Mouse (Mus musculus) heart, embryonic 13.5 days (tissue): ENCODE measurements around the gene Lclat1. TPM values are rescaled to one million over a fixed set of nuclear protein-coding genes. Genes with fewer than 3 reads are reported as not detected.
"Not testable (repeated sequence)": the region's sequence is repeated elsewhere in the genome, so short reads cannot be mapped to it uniquely, and the experiment has no call there.

Source experiments
- ATAC-seq: fragments of 200-750 bp; cut with Nextera tagmentation; 2 replicates; pipeline ENCODE4 v1.8.0; 2017; ENCODE audit warnings: moderate TSS enrichment; ENCODE audit not compliant: insufficient number of reproducible peaks, low FRiP score, low TSS enrichment; ENCODE audit errors: extremely low read depth
- H3K27ac ChIP-seq: fragments of 300-500 bp; sonication (generic); replicated peaks from 2 replicates; pipeline ENCODE4 v1.5.1; 2015; ENCODE audit warnings: moderate library complexity, mild to moderate bottlenecking, inconsistent platforms
- H3K27me3 ChIP-seq: fragments of 300-500 bp; sonication (generic); replicated peaks from 2 replicates; pipeline ENCODE4 v1.6.1; 2015; ENCODE audit warnings: mild to moderate bottlenecking, inconsistent platforms
- H3K36me3 ChIP-seq: fragments of 300-500 bp; sonication (generic); 2 replicates; pipeline ENCODE4 v1.6.1; 2015; ENCODE audit warnings: mild to moderate bottlenecking, inconsistent platforms
- H3K4me1 ChIP-seq: fragments of 300-500 bp; sonication (generic); 2 replicates; pipeline ENCODE4 v1.6.1; 2015; ENCODE audit warnings: inconsistent platforms
- H3K4me2 ChIP-seq: fragments of 300-500 bp; sonication (generic); 2 replicates; pipeline ENCODE4 v1.6.1; 2015; ENCODE audit warnings: inconsistent platforms, mild to moderate bottlenecking, moderate library complexity
- H3K4me3 ChIP-seq: fragments of 300-500 bp; sonication (generic); 2 replicates; pipeline ENCODE4 v1.5.1; 2015; ENCODE audit warnings: moderate library complexity, mild to moderate bottlenecking, inconsistent platforms
- H3K9ac ChIP-seq: fragments of 300-500 bp; sonication (generic); 2 replicates; pipeline ENCODE4 v1.6.1; 2015; ENCODE audit warnings: inconsistent platforms, mild to moderate bottlenecking, moderate library complexity
- H3K9me3 ChIP-seq: fragments of 300-500 bp; sonication (generic); 2 replicates; pipeline ENCODE4 v1.6.1; 2016; ENCODE audit warnings: inconsistent platforms
- WGBS: fragments of 180-500 bp; shearing (Covaris S2); methylation state at CpG from one replicate; pipeline ENCODE4 v1.1.7; 2015; ENCODE audit warnings: mixed read lengths; 5-methylcytosine and 5-hydroxymethylcytosine counted together
- polyA plus RNA-seq: library from polyadenylated mRNA; unstranded; fragments of >200 nt; fragmentation: Nextera tagmentation; extraction: Ambion mirVana; gene quantifications from 2 replicates; pipeline ENCODE4 v1.2.1, GENCODE M21; 2015

Lclat1 gene
- polyA plus RNA-seq, 1 experiment from 2014 or later, result 32.8 TPM

DNA sequence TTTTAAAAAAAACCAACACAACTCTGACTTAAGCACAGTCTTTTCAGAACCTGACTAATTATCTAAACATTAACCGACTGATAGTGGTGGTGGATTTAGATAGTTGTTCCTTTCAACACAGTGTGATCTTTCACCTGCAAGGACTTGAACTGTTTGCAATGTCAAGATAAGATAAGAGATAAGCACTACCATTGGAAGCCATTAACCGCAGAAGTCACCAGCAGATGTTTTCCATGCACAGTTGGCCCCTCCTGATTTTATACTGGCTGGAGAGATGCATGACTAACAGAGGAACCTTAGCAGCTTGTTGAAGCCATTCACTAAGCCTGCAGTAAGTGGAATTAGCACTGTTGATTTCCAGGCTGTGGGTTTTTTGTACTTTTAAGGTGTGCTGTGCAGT, 34.7 kb downstream of the Lclat1 start:
- peak overlapping the region; percentile 53 for H3K27ac ChIP-seq
- 3% methylated on average over 2 of the region's 2 CpGs for WGBS
- peaks cover 10% of the 10 kb centered on the region for H3K4me1 ChIP-seq
- H3K9ac ChIP-seq, result no peak overlapping the region
- no peak for ATAC-seq
- H3K4me3 ChIP-seq, result no peak overlapping the region
- H3K36me3 ChIP-seq, result 0 out of 2 replicates have a peak, but pooled peaks cover 3% of the 10 kb centered on the region
- H3K4me2 ChIP-seq, result no peak overlapping the region
- H3K27me3 ChIP-seq, result no peaks in the 10 kb centered on the region
- no peaks in the 10 kb centered on the region for H3K9me3 ChIP-seq

DNA sequence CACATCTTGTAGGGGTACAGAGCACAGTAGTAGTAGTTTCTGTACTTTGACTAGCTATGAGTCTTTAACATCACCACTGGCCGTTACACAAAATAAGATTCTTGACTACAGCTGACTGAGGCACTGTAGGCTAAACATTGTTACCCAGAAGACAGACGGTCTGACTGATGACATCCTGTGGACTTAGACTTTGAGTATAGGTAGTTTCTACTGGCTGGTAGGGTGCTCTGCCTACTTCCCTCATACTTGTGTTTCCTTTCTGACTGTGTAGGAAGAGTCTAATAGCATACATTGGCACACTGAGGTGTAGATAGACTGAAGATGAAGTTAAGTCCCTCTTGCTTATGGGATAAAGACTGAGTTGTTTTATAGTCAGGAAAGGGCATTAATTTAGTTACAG, 37.6 kb downstream of the Lclat1 start:
- WGBS, result 80% methylated on average over 2 of the region's 2 CpGs
- Histone ChIP-seq H3K36me3 (0 out of 2 replicates have a peak, but pooled peaks cover 3% of the 10 kb centered on the region), H3K4me3 (no peak overlapping the region), H3K9me3 (no peaks in the 10 kb centered on the region), H3K4me1 (peaks cover 18% of the 10 kb centered on the region), H3K27ac (no peak overlapping the region), H3K9ac (no peak overlapping the region), H3K4me2 (no peak overlapping the region), H3K27me3 (no peaks in the 10 kb centered on the region)
- ATAC-seq, result no peak

DNA sequence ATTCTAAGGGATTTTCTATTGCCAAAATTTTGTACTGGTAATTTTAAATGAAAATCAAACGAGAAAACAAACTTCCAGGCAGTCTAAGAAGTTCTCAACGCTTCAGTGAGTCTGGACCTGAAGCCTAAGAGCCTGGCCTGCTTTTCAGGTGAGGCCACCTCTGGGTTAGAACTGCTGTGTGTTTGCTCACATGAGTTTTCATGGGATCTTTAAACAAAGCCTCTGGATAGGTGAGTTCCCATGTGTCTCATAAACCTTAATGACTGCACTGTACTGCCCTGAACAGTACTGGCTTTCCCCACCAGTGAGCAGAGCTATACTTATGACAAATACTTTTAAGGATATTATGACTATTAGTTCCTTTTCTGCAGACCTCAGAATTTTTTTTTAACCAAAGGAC, 40.8 kb downstream of the Lclat1 start:
- no peak overlapping the region for H3K27ac ChIP-seq
- 74% methylated on average over 2 of the region's 2 CpGs for WGBS

DNA sequence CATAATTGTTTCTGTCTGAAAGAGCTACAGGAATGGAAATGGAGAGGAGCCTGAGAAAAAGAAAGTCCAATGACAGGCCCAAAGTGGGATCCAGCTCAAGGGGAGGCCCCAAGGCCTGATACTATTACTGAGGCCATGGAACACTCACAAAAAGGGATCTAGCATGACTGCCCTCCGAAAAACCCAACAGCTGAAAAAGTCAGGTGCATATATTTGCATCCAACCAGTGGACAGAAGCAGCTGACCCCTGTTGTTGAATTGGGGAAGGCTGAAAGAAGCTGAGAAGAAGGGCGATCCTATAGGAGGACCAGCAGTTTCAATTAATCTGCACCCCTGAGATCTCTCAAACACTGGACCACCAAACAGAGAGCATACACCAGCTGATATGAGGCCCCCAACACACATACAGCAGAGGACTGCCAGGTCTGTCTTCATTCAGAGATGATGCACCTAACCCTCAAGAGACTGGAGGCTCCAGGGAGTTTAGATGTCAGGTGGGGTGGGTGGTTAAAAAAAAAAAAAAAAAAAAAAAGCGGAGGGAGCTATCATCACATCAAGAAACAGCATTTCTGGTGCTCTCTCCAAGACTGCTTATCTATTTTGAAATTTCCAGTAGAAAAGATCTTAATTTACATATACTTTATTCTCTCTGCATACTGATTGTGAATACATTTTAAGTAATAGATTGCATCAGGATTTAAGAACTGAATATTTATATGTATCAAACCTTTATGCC, 45.2 kb downstream of the Lclat1 start:
- not testable (repeated sequence) for H3K4me1 ChIP-seq, H3K27ac ChIP-seq, H3K27me3 ChIP-seq, H3K9ac ChIP-seq, H3K4me2 ChIP-seq, ATAC-seq, H3K9me3 ChIP-seq, H3K4me3 ChIP-seq
- H3K36me3 ChIP-seq, result peaks cover 10% of the 10 kb centered on the region
- 84% methylated on average over 3 of the region's 3 CpGs for WGBS

More for the DNA sequence above, 40.8 kb downstream of the Lclat1 start:
- no peak for ATAC-seq
- H3K36me3 ChIP-seq, result peaks cover 7% of the 10 kb centered on the region; the same call in 1 of the 2 replicates
- peaks cover 9% of the 10 kb centered on the region for H3K4me1 ChIP-seq
- H3K4me3 ChIP-seq, result no peak overlapping the region
- no peak overlapping the region for H3K9ac ChIP-seq
- no peaks in the 10 kb centered on the region for H3K27me3 ChIP-seq
- no peaks in the 10 kb centered on the region for H3K9me3 ChIP-seq
- H3K4me2 ChIP-seq, result no peak overlapping the region

DNA sequence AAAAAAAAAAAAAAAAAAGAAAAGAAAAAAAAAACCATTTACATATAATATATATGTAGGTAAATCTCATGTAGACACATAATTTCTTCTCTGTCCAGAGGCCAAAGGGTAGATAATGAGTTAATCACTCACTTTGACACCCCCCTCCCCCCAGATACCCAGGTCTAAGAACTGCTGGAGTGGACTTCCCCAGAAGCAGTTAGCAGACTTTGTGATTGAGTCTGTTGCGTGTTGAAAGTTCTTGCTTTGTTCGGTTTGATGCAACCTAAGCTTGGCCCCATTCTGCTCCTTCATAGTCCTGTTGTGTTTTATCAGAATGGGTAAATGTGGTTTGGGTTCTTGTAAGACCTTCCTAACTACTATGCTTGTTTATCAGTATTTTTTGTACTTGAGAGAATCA, 45.9 kb downstream of the Lclat1 start:
- H3K27me3 ChIP-seq, result no peaks in the 10 kb centered on the region
- H3K27ac ChIP-seq, result no peak overlapping the region
- no peak for ATAC-seq
- no peaks in the 10 kb centered on the region for H3K4me1 ChIP-seq
- no peaks in the 10 kb centered on the region for H3K9me3 ChIP-seq
- peaks cover 10% of the 10 kb centered on the region for H3K36me3 ChIP-seq
- H3K9ac ChIP-seq, result no peak overlapping the region
- WGBS, result 86% methylated on average over 2 of the region's 2 CpGs
- H3K4me3 ChIP-seq, result no peak overlapping the region
- no peak overlapping the region for H3K4me2 ChIP-seq

DNA sequence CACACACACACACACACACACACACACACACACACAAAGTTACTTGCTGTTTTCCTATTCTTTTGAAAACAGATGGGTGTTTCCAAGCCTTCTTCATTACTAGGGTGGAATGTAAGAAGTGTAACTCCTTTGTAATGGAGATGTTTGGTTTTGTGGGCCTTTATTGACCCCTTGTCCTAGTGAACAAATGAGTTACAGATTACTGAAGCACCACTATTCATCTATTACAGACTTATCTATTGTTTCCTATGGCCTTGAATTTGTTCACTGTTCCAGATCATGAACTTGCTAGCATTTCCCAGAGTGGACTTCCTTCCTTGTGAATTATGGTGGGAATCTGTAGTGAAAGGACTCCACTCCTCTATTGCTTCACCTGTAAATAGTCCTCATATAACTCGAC, 48.8 kb downstream of the Lclat1 start:
- Histone ChIP-seq H3K4me3 (no peak overlapping the region), H3K36me3 (peaks cover 10% of the 10 kb centered on the region), H3K9ac (no peak overlapping the region), H3K4me1 (peaks cover 12% of the 10 kb centered on the region), H3K4me2 (no peak overlapping the region), H3K9me3 (no peaks in the 10 kb centered on the region), H3K27me3 (no peaks in the 10 kb centered on the region), H3K27ac (no peak overlapping the region)
- no peak for ATAC-seq
- 69% methylated on average over 1 of the region's 1 CpGs for WGBS

DNA sequence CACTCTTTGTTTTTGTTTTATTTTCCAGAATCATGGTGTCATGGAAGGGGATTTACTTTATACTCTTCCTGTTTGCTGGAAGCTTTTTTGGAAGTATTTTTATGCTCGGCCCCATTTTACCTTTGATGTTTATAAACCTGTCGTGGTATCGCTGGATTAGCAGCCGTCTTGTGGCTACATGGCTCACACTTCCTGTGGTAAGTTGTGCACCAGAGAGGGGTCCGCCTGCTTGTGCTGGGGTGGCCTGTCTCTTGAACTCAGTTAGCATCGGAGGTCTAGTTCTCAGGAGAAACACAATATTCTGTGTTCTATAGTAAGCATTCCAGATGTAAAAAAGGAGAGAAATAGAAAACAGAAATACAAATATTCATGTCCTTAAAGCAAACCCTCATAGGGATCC, 54.0 kb downstream of the Lclat1 start:
- Histone ChIP-seq H3K4me3 (no peak overlapping the region), H3K9ac (no peak overlapping the region), H3K4me2 (no peak overlapping the region), H3K4me1 (peaks cover 30% of the 10 kb centered on the region), H3K27me3 (no peaks in the 10 kb centered on the region), H3K36me3 (peaks cover 22% of the 10 kb centered on the region), H3K27ac (no peak overlapping the region), H3K9me3 (no peaks in the 10 kb centered on the region)
- WGBS, result 73% methylated on average over 6 of the region's 6 CpGs
- ATAC-seq, result no peak

DNA sequence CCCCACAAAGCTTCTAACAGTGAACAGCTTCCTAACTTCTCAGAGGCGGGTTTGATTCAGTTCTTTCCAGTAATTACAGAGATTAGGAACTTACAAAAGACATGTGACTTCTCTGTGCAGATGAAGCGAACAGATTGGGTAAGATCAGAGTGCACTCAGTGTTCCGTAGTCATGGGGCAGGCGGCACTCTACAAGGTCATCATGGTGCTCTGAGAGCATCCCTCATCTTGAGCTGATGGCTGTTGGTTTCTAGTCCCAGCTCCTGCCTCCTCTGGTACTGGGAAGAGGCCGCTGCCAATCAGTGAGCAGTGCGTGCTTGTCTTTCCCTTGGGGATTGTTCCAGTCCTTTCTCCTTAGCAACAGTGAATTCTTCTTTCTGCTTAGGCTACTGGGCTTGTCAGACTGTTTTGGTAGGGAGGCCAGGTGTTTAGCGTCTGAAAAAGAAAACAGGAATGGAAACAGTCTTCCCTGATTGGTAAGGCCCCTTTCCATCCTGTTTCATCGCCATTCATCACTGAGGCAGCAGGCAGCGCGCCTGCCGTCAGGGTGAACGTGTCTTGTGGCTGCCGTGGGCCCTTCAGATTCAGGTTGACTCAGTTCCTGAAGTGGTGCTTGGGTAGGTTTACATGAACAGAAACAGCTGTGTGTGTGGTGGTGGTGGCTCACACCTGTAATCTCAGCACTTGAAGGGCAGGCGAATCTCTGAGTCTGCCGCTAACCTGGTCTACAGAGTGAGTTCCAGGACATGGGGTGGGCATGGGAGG, 54.8 kb downstream of the Lclat1 start:
- Histone ChIP-seq H3K27ac (no peak overlapping the region), H3K9me3 (no peaks in the 10 kb centered on the region), H3K4me1 (peaks cover 30% of the 10 kb centered on the region), H3K4me2 (no peak overlapping the region), H3K36me3 (peaks cover 26% of the 10 kb centered on the region), H3K9ac (no peak overlapping the region), H3K27me3 (no peaks in the 10 kb centered on the region), H3K4me3 (no peak overlapping the region)
- no peak for ATAC-seq
- WGBS, result 77% methylated on average over 15 of the region's 15 CpGs

DNA sequence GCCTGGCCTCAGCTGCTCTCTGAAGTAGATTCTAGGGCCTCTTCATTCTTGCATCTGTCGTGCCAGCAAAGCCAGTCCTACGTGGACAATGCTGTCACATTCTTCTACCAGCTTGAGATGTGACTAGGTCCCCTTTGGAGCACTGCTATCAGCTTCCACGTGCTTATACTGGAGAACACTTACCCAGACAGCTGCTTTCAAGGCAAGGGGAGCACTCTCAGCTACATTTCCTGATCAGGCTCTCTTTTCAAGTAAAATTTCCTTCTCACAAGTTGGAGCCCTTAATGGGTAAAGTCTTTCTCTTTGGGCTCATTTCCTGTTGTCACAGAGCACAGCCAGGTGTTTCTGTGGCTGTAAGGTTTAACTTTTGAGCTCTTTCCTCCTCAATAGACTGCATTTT, 55.8 kb downstream of the Lclat1 start:
- 22% methylated on average over 3 of the region's 3 CpGs for WGBS
- no peak for ATAC-seq
- Histone ChIP-seq H3K9me3 (no peaks in the 10 kb centered on the region), H3K9ac (no peak overlapping the region), H3K27ac (no peak overlapping the region), H3K4me1 (peaks cover 30% of the 10 kb centered on the region), H3K36me3 (peaks cover 26% of the 10 kb centered on the region), H3K27me3 (no peaks in the 10 kb centered on the region), H3K4me2 (no peak overlapping the region), H3K4me3 (no peak overlapping the region)

DNA sequence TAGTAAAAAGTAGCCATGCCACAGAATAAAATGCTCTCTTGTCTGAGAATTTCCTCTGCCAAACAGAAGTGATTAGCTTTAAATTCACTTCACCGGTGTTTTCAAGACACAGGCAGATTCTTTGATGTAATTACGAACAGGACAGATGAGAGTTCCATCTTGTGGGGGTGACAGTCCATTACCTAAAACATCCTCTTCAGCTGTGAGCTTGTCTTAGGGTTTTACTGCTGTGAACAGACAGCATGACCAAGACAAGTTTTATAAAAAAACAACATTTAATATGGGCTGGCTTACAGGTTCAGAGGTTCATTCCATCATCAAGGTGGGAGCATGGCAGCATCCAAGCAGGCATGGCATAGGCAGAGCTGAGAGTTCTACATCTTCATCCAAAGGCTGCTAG, 56.3 kb downstream of the Lclat1 start:
- Histone ChIP-seq H3K9ac (no peak overlapping the region), H3K9me3 (no peaks in the 10 kb centered on the region), H3K27ac (no peak overlapping the region), H3K4me2 (no peak overlapping the region), H3K27me3 (no peaks in the 10 kb centered on the region), H3K4me3 (no peak overlapping the region), H3K4me1 (peaks cover 30% of the 10 kb centered on the region), H3K36me3 (peaks cover 26% of the 10 kb centered on the region)
- WGBS, result 81% methylated on average over 2 of the region's 2 CpGs
- no peak for ATAC-seq

DNA sequence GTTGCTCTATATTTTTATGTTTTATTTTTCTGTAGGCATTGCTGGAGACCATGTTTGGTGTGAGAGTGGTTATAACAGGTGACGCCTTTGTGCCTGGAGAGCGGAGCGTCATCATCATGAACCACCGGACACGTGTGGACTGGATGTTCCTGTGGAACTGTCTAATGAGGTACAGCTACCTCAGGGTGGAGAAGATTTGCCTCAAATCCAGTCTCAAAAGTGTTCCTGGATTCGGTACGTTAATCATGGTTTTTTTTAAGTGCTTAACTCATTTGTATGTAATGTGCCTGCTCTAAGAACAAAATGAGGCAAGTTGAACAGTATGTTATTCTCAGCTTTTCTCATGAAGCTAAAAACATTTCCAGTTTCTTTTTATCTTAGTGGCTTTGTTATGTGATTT, 61.7 kb downstream of the Lclat1 start:
- WGBS, result 82% methylated on average over 7 of the region's 7 CpGs
- no peak overlapping the region for H3K4me2 ChIP-seq
- H3K9ac ChIP-seq, result no peak overlapping the region
- H3K27me3 ChIP-seq, result no peaks in the 10 kb centered on the region
- H3K9me3 ChIP-seq, result no peaks in the 10 kb centered on the region
- no peak for ATAC-seq
- H3K36me3 ChIP-seq, result peaks cover 32% of the 10 kb centered on the region
- H3K27ac ChIP-seq, result no peak overlapping the region
- H3K4me3 ChIP-seq, result no peak overlapping the region
- peaks cover 14% of the 10 kb centered on the region for H3K4me1 ChIP-seq

DNA sequence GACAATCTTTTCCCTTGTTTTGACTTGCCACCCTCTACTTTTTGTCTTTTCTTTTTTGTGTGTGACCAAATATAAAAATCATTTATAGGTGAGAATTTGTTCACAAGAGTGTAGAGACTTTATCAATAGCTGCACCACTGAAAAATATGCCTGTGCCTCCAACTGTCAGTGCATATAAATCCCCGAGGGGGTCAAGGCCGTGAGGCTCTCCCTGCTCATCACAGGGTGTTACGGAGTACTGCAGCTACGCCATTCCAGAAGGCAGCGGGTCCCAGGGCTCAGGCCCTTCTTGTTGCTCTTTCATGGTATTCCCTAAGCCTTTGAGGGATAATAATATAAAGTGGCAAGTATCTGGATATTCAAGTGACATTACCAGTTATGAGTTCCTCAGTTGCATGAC, 62.4 kb downstream of the Lclat1 start:
- ATAC-seq, result no peak
- 76% methylated on average over 5 of the region's 5 CpGs for WGBS

More for the DNA sequence above, 62.4 kb downstream of the Lclat1 start:
- H3K9ac ChIP-seq, result no peak overlapping the region
- H3K27me3 ChIP-seq, result no peaks in the 10 kb centered on the region
- peaks cover 21% of the 10 kb centered on the region for H3K4me1 ChIP-seq
- H3K36me3 ChIP-seq, result peaks cover 25% of the 10 kb centered on the region
- H3K27ac ChIP-seq, result no peak overlapping the region
- H3K4me2 ChIP-seq, result no peak overlapping the region
- no peak overlapping the region for H3K4me3 ChIP-seq
- no peaks in the 10 kb centered on the region for H3K9me3 ChIP-seq
